Mouse (Mus musculus) testis, adult 2 months (tissue): ENCODE data around the gene Mkrn1.

Experiments used
- CTCF ChIP-seq: fragments of 200-500 bp; IDR thresholded peaks from 2 replicates; pipeline ENCODE4 v1.5.1; 2012; ENCODE audit warnings: low read depth, mild to moderate bottlenecking, inconsistent platforms, low read length, moderate library complexity; ENCODE audit not compliant: control insufficient read depth, insufficient read depth, insufficient replicate concordance
- POLR2A ChIP-seq: fragments of 200-500 bp; IDR thresholded peaks from 2 replicates; pipeline ENCODE4 v1.6.1; 2012; ENCODE audit warnings: low read depth, mild to moderate bottlenecking, inconsistent platforms, low read length, moderate library complexity; ENCODE audit not compliant: control insufficient read depth

GRCm38 (mm10) chr6:39379224-39379623, 41.0 kb downstream of the Mkrn1 start:
- TF ChIP-seq CTCF (no peak), POLR2A (no peak)
